Mouse (Mus musculus) forebrain, postnatal 0 days (tissue): ENCODE data around the gene Paqr6. TPM values are rescaled to one million over a fixed set of nuclear protein-coding genes. Genes with fewer than 3 reads are reported as not detected.
"Not testable (repeated sequence)": the region's sequence is repeated elsewhere in the genome, so short reads cannot be mapped to it uniquely, and the experiment has no call there.

ENCODE experiments used
- ATAC-seq: fragments of 200-750 bp; cut with Nextera tagmentation; 2 replicates; pipeline ENCODE4 v1.8.0; 2017; ENCODE audit warnings: mild to moderate bottlenecking, moderate library complexity
- DNase-seq: peaks from one replicate; pipeline ENCODE4 v3.0.0-alpha.2; 2015
- H3K27ac ChIP-seq: fragments of 300-500 bp; sonication (generic); 2 replicates; pipeline ENCODE4 v1.5.1; 2014; ENCODE audit warnings: low read depth, mild to moderate bottlenecking, antibody characterized with exemption, low read length, moderate library complexity, mixed read lengths
- H3K27me3 ChIP-seq: fragments of 300-500 bp; sonication (generic); 2 replicates; pipeline ENCODE4 v1.6.1; 2014; ENCODE audit warnings: mild to moderate bottlenecking, low read length, mixed read lengths; ENCODE audit not compliant: insufficient read depth
- H3K36me3 ChIP-seq: fragments of 300-500 bp; sonication (generic); 2 replicates; pipeline ENCODE4 v1.6.1; 2014; ENCODE audit warnings: mild to moderate bottlenecking, moderate library complexity; ENCODE audit not compliant: insufficient read depth
- H3K4me1 ChIP-seq: fragments of 300-500 bp; sonication (generic); 2 replicates; pipeline ENCODE4 v1.6.1; 2014; ENCODE audit warnings: antibody characterized with exemption; ENCODE audit not compliant: insufficient read depth
- H3K4me2 ChIP-seq: fragments of 300-500 bp; sonication (generic); 2 replicates; pipeline ENCODE4 v1.6.1; 2014; ENCODE audit warnings: low read depth, mild to moderate bottlenecking, moderate library complexity
- H3K4me3 ChIP-seq: fragments of 300-500 bp; sonication (generic); 2 replicates; pipeline ENCODE4 v1.5.1; 2014; ENCODE audit warnings: low read depth, low read length, mixed read lengths
- H3K9ac ChIP-seq: fragments of 300-500 bp; sonication (generic); 2 replicates; pipeline ENCODE4 v1.6.1; 2014; ENCODE audit warnings: mild to moderate bottlenecking
- H3K9me3 ChIP-seq: fragments of 300-500 bp; sonication (generic); 2 replicates; pipeline ENCODE4 v1.6.1; 2016; ENCODE audit warnings: low read length
- CTCF ChIP-seq: sonication (generic); IDR thresholded peaks from 2 replicates; pipeline ENCODE4 v1.5.1; 2016; ENCODE audit warnings: antibody characterized with exemption, control low read depth, low read depth
- WGBS: fragments of 180-500 bp; shearing (Covaris S2); extraction: QIAGEN DNeasy Blood & Tissue Kit; methylation state at CpG from one replicate; pipeline ENCODE4 v1.1.7; 2014; 5-methylcytosine and 5-hydroxymethylcytosine counted together
- polyA plus RNA-seq: library from polyadenylated mRNA; unstranded; fragments of >200 nt; fragmentation: Nextera tagmentation; extraction: Ambion mirVana; gene quantifications from 2 replicates; pipeline ENCODE4 v1.2.1, GENCODE M21; 2015
- total RNA-seq: library from RNA; depleted of rRNA; stranded (reverse); fragments of >200 nt; gene quantifications from 2 replicates; pipeline ENCODE4 v1.2.3, GENCODE M21; 2014

Paqr6 gene
- total and polyA plus RNA-seq, 2 experiments from 2014 or later, result 3.0 to 3.3 TPM

DNA sequence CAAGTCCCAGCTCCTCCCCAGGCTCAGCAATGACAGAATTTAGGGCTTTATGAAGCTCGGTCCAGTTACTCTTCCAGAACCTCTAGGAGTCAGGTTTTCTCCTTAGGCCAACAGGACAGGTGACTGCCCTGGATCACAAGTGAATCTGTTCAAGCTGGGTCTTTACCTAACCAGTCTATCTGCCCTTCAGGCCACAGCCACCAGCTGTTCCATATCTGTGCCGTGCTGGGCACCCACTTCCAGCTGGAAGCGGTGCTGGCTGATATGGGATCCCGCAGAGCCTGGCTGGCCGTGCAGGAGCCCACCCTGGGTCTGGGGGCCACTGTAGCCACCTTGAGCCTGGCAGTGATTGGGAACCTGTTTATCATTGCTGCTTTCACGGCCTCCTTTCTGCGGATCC lies 18.0 kb downstream of the Paqr6 start:
- not testable (repeated sequence) for H3K4me3 ChIP-seq, DNase-seq, H3K27me3 ChIP-seq, H3K4me1 ChIP-seq, H3K9ac ChIP-seq, H3K36me3 ChIP-seq, H3K4me2 ChIP-seq, H3K9me3 ChIP-seq, H3K27ac ChIP-seq
- WGBS, result 20% methylated on average over 1 of the region's 7 CpGs
- ATAC-seq, result 0 out of 2 replicates have a peak, but pooled peaks have one; percentile 9

GRCm38 (mm10) chr3:88384364-88384763 lies 20.0 kb downstream of the Paqr6 start, which contains the start of gene Bglap:
Bglap (minus strand) TSS chr3:88384464.
- WGBS, result 79% methylated on average over 5 of the region's 5 CpGs
- no peak within 1 kb of the TSS for H3K4me2 ChIP-seq

DNA sequence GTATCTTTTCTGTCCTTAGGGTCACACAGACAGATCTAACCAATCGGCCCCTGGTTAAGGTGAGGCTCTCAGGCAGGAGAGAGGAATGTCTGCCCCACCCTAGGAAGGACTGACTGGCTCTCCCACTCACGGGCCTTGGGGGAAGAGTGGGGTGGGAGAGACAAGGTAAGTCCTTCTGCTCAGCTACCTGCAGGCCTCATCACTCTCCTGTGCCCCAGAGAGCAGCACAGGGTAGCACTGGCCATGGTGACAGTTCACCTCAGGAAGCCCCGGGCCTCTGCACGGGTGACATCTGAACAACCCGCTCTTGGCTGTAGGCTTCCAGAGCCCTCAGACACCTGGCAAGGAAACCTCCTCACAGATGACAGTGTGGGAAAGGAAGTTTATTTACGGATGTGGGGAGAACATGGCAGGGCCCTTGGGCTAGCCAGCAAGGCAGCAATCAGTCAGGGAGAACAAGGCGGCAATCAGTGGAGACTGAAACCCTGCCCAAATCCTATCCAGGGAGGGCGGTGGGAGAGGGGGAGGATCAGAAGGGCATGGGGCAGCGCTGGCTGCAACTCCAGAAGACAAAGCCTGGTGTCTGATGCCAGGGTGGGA lies 29.5 kb downstream of the Paqr6 start:
- Histone ChIP-seq H3K9me3 (no peaks in the 10 kb centered on the region), H3K4me3 (no peak overlapping the region), H3K36me3 (no peaks in the 10 kb centered on the region), H3K4me1 (no peaks in the 10 kb centered on the region), H3K27me3 (no peaks in the 10 kb centered on the region), H3K27ac (no peak overlapping the region), H3K9ac (no peak overlapping the region), H3K4me2 (no peak overlapping the region)
- no peak for DNase-seq
- TF ChIP-seq CTCF, result no peak
- no peak for ATAC-seq
- WGBS, result 90% methylated on average over 9 of the region's 9 CpGs

More at GRCm38 (mm10) chr3:88384364-88384763, 20.0 kb downstream of the Paqr6 start, which contains the start of gene Bglap:
- DNase-seq (no peak), ATAC-seq (no peak)
- no peaks in the 10 kb centered on the region for H3K36me3 ChIP-seq
- no peak within 1 kb of the TSS for H3K9ac ChIP-seq
- H3K9me3 ChIP-seq, result no peaks in the 10 kb centered on the region
- no peaks in the 10 kb centered on the region for H3K27me3 ChIP-seq
- H3K27ac ChIP-seq, result no peak within 1 kb of the TSS
- no peak within 1 kb of the TSS for H3K4me3 ChIP-seq
- no peaks in the 10 kb centered on the region for H3K4me1 ChIP-seq
- no peak for TF ChIP-seq CTCF

DNA sequence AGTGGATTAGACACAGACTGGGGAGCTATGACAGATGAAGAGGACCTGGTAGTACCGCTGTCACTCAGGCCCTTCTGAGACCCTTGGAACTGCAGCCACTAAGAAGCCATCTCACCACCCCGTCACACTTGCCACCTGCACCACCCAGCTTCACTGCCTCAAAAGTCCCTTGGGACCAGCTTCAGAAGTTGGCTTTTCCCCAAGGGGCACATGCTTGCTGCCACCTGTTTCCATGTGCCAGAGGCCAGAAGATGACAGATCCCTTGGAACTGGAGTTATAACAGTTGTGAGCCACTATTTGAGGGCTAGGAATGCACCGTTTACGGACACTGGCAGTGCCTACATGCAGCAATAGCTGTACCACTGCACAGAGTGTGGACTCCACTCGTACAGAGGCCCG lies 30.9 kb downstream of the Paqr6 start:
- DNase-seq (no peak), ATAC-seq (no peak)
- 94% methylated on average over 6 of the region's 6 CpGs for WGBS
- H3K4me2 ChIP-seq, result no peak overlapping the region
- no peaks in the 10 kb centered on the region for H3K9me3 ChIP-seq
- H3K4me3 ChIP-seq, result no peak overlapping the region
- no peak overlapping the region for H3K9ac ChIP-seq
- TF ChIP-seq CTCF, result no peak
- no peak overlapping the region for H3K27ac ChIP-seq
- H3K36me3 ChIP-seq, result no peaks in the 10 kb centered on the region
- no peaks in the 10 kb centered on the region for H3K27me3 ChIP-seq
- H3K4me1 ChIP-seq, result no peaks in the 10 kb centered on the region

- Histone ChIP-seq H3K27me3 (no peaks in the 10 kb centered on the region), H3K27ac (no peak overlapping the region), H3K4me3 (no peak overlapping the region), H3K4me2 (no peak overlapping the region), H3K4me1 (no peaks in the 10 kb centered on the region), H3K36me3 (no peaks in the 10 kb centered on the region), H3K9ac (no peak overlapping the region), H3K9me3 (no peaks in the 10 kb centered on the region)
- TF ChIP-seq CTCF, result no peak
- ATAC-seq (no peak), DNase-seq (no peak)
- WGBS, result 95% methylated on average over 8 of the region's 8 CpGs
Observed at GRCm38 (mm10) chr3:88395742-88396141, 31.4 kb downstream of the Paqr6 start.

- Histone ChIP-seq H3K27ac (no peak overlapping the region), H3K9me3 (no peaks in the 10 kb centered on the region), H3K4me3 (no peak overlapping the region), H3K27me3 (no peaks in the 10 kb centered on the region), H3K4me1 (no peaks in the 10 kb centered on the region), H3K4me2 (no peak overlapping the region), H3K36me3 (no peaks in the 10 kb centered on the region), H3K9ac (no peak overlapping the region)
- 79% methylated on average over 2 of the region's 2 CpGs for WGBS
- no peak for TF ChIP-seq CTCF
- ATAC-seq (no peak), DNase-seq (no peak)
Observed at GRCm38 (mm10) chr3:88398666-88399065, 34.3 kb downstream of the Paqr6 start.

GRCm38 (mm10) chr3:88403522-88404230 lies 39.3 kb downstream of the Paqr6 start:
- H3K4me2 ChIP-seq, result no peak overlapping the region
- 95% methylated on average over 10 of the region's 10 CpGs for WGBS
- TF ChIP-seq CTCF, result no peak
- H3K36me3 ChIP-seq, result no peaks in the 10 kb centered on the region
- no peak overlapping the region for H3K27ac ChIP-seq
- no peaks in the 10 kb centered on the region for H3K27me3 ChIP-seq
- no peak overlapping the region for H3K4me3 ChIP-seq
- DNase-seq, result no peak
- H3K4me1 ChIP-seq, result no peaks in the 10 kb centered on the region
- no peak for ATAC-seq
- H3K9me3 ChIP-seq, result no peaks in the 10 kb centered on the region
- no peak overlapping the region for H3K9ac ChIP-seq
